Mouse (Mus musculus) liver, adult 2 months (tissue): ENCODE results near the gene Stambpl1. TPM values are rescaled to one million over a fixed set of nuclear protein-coding genes. Genes with fewer than 3 reads are reported as not detected.

Source experiments
- DNase-seq: peaks from one replicate; pipeline ENCODE4 v3.0.0-alpha.2; 2011; ENCODE audit warnings: low read depth, low spot score; ENCODE audit errors: extremely low read depth
- H3K27ac ChIP-seq: fragments of 200-500 bp; replicated peaks from 2 replicates; pipeline ENCODE4 v1.5.1; 2012; ENCODE audit warnings: low read depth, mild to moderate bottlenecking, control low read depth, inconsistent platforms, low read length; ENCODE audit not compliant: insufficient read depth
- H3K27me3 ChIP-seq: fragments of 200-500 bp; 2 replicates; pipeline ENCODE4 v1.6.1; 2012; ENCODE audit warnings: mild to moderate bottlenecking, moderate library complexity, low read length, inconsistent platforms; ENCODE audit not compliant: control insufficient read depth, insufficient read depth
- H3K36me3 ChIP-seq: fragments of 200-500 bp; 2 replicates; pipeline ENCODE4 v1.6.1; 2012; ENCODE audit warnings: low read length, inconsistent platforms; ENCODE audit not compliant: control insufficient read depth, insufficient read depth
- H3K4me1 ChIP-seq: fragments of 200-500 bp; 2 replicates; pipeline ENCODE4 v1.6.1; 2011; ENCODE audit warnings: low read length; ENCODE audit not compliant: control insufficient read depth, insufficient read depth
- H3K4me3 ChIP-seq: fragments of 200-500 bp; 2 replicates; pipeline ENCODE4 v1.5.1; 2011; ENCODE audit warnings: low read depth, mild to moderate bottlenecking, control low read depth, low read length, moderate library complexity; ENCODE audit not compliant: insufficient read depth
- H3K79me2 ChIP-seq: fragments of 200-500 bp; 2 replicates; pipeline ENCODE4 v1.6.1; 2012; ENCODE audit warnings: inconsistent platforms, mild to moderate bottlenecking, low read length, moderate library complexity; ENCODE audit not compliant: control insufficient read depth, insufficient read depth
- H3K9ac ChIP-seq: fragments of 200-500 bp; 2 replicates; pipeline ENCODE4 v1.6.1; 2012; ENCODE audit warnings: low read depth, mild to moderate bottlenecking, control low read depth, inconsistent platforms, low read length
- CTCF ChIP-seq: fragments of 200-500 bp; IDR thresholded peaks from 2 replicates; pipeline ENCODE4 v1.5.1; 2011; ENCODE audit warnings: low read depth, low read length, control low read depth
- POLR2A ChIP-seq: fragments of 200-500 bp; IDR thresholded peaks from 2 replicates; pipeline ENCODE4 v1.6.1; 2011; ENCODE audit warnings: low read length, control low read depth; ENCODE audit not compliant: insufficient read depth; ENCODE audit errors: extremely low read depth
- WGBS: fragments of 180-500 bp; shearing (Covaris S2); methylation state at CpG from one replicate; pipeline ENCODE4 v1.1.7; 2018; 5-methylcytosine and 5-hydroxymethylcytosine counted together
- polyA plus RNA-seq: library from polyadenylated mRNA; depleted of rRNA; stranded (reverse); fragments of >200 nt; gene quantifications from 2 replicates; pipeline ENCODE4 v1.2.3, GENCODE M21; 2012; rRNA removed
- total RNA-seq: library from RNA; depleted of rRNA; stranded (reverse); fragments of >200 nt; gene quantifications from 2 replicates; pipeline ENCODE4 v1.2.3, GENCODE M21; 2014; rRNA removed

The Stambpl1 gene
- 2.1 and 3.1 TPM in 2 replicates for total RNA-seq
- 0.76 and 0.77 TPM in 2 replicates for polyA plus RNA-seq

GRCm38 (mm10) chr19:34192008-34192963 is at the start of gene Stambpl1:
Stambpl1 (plus strand) TSS chr19:34192229.
- 2% methylated on average over 62 of the region's 62 CpGs for whole genome bisulfite sequencing
- peak within 1 kb of the TSS; percentile 62 for H3K4me3 ChIP-seq
- H3K79me2 ChIP-seq: no peaks in the 10 kb centered on the region
- H3K36me3 ChIP-seq: no peaks in the 10 kb centered on the region
- peaks cover 3% of the 10 kb centered on the region for H3K27me3 ChIP-seq
- peaks cover 2% of the 10 kb centered on the region; the same call in 1 of the 2 replicates for H3K4me1 ChIP-seq
- H3K9ac ChIP-seq: peak within 1 kb of the TSS; percentile 59
- DNase-seq: no peak
- TF ChIP-seq CTCF (no peak), POLR2A (no peak)
- H3K27ac ChIP-seq: 0 out of 2 replicates have a peak within 1 kb of the TSS, but pooled peaks have one; percentile 8

DNA sequence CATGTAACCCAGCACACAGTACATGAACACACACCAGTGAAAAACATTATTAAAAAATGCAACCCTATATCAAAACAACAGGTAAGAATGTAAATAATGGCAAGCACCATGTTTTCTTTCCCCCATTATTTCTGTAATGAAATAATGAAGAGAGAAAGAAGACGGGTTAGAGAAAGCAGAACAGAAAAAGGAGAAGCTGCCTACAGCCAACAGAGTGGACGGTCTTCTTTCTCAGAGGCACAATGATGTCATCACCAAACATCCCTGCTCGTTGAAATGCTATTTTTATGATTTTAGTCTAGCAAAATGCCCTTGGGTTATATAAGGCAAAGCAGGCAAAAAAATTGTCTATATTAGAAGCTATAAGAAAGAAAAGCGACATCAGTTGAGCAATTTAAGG is 43.6 kb upstream of the Stambpl1 start:
- H3K9ac ChIP-seq: no peak overlapping the region
- H3K27me3 ChIP-seq: no peaks in the 10 kb centered on the region
- TF ChIP-seq CTCF (no peak), POLR2A (no peak)
- no peaks in the 10 kb centered on the region for H3K79me2 ChIP-seq
- no peaks in the 10 kb centered on the region for H3K36me3 ChIP-seq
- no peak overlapping the region for H3K27ac ChIP-seq
- H3K4me1 ChIP-seq: no peaks in the 10 kb centered on the region
- no peak for DNase-seq
- 82% methylated on average over 4 of the region's 4 CpGs for WGBS
- no peak overlapping the region for H3K4me3 ChIP-seq

- Histone ChIP-seq H3K9ac (no peak overlapping the region), H3K4me1 (no peaks in the 10 kb centered on the region), H3K27me3 (no peaks in the 10 kb centered on the region), H3K36me3 (no peaks in the 10 kb centered on the region), H3K27ac (no peak overlapping the region), H3K4me3 (no peak overlapping the region), H3K79me2 (no peaks in the 10 kb centered on the region)
- TF ChIP-seq CTCF: peak; percentile 8; the same call in 1 of the 2 replicates
- no peak for TF ChIP-seq POLR2A
- WGBS: 76% methylated on average over 1 of the region's 1 CpGs
- DNase-seq: peak; percentile 32
Observed at GRCm38 (mm10) chr19:34151909-34152308, 40.1 kb upstream of the Stambpl1 start.

DNA sequence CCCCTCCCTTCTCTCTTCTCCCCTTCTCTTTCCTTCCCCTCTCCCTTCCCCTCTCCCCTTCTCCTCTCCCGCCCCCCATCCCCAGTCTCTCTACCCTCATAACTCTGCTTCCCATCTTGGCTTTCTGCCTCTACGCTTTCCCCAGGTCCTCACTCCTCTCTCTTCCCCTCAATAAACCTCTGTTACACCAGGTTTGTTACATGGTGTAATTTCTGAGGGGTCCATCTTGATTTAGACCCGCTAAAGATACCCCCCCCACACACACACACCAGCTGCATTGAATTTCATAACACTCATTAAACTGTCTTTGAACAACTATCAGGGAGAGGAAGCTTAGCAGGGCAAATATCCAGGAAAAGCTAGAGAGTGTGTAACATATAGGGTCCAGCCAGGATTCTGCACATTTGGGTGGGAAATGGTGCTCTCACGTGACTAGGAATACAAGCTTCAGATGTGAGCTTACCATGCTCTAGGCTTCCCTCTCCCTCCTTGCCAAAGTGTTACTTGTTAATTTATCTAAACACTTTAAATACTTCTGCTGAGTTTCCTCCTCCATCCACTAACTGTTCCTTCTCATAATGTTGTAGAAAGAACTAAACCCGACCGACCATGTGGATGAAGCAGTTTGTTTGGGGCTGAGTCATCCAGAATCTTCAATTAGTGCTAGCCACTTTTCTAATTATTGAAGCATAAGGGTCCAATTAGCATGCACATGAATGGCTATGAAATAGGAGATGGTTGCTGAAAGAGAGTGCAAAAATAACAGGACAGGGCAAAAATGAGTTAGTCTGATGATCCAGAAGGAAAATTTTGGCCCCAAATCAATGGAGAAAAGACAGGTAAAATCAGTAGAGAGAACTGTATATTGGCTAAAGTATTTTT is 38.5 kb upstream of the Stambpl1 start:
- H3K9ac ChIP-seq: no peak overlapping the region
- TF ChIP-seq CTCF: no peak
- TF ChIP-seq POLR2A: no peak
- H3K79me2 ChIP-seq: no peaks in the 10 kb centered on the region
- DNase-seq: no peak
- no peak overlapping the region for H3K27ac ChIP-seq
- no peaks in the 10 kb centered on the region for H3K4me1 ChIP-seq
- 83% methylated on average over 6 of the region's 6 CpGs for WGBS
- no peak overlapping the region for H3K4me3 ChIP-seq
- H3K36me3 ChIP-seq: no peaks in the 10 kb centered on the region
- H3K27me3 ChIP-seq: no peaks in the 10 kb centered on the region

- Histone ChIP-seq H3K27me3 (no peaks in the 10 kb centered on the region; the same call in 1 of the 2 replicates), H3K4me3 (no peak overlapping the region), H3K27ac (no peak overlapping the region), H3K36me3 (no peaks in the 10 kb centered on the region), H3K9ac (no peak overlapping the region), H3K79me2 (no peaks in the 10 kb centered on the region), H3K4me1 (peaks cover 4% of the 10 kb centered on the region; the same call in 1 of the 2 replicates)
- no peak for TF ChIP-seq CTCF
- TF ChIP-seq POLR2A: no peak
- DNase-seq: no peak
- WGBS: 87% methylated on average over 5 of the region's 5 CpGs
Observed at GRCm38 (mm10) chr19:34162693-34163092, 29.3 kb upstream of the Stambpl1 start.
